Mouse (Mus musculus): ENCODE results near the gene Arhgef1.
"Not testable (repeated sequence)": the region's sequence is repeated elsewhere in the genome, so short reads cannot be mapped to it uniquely, and the experiment has no call there.

Arhgef1 gene

DNA sequence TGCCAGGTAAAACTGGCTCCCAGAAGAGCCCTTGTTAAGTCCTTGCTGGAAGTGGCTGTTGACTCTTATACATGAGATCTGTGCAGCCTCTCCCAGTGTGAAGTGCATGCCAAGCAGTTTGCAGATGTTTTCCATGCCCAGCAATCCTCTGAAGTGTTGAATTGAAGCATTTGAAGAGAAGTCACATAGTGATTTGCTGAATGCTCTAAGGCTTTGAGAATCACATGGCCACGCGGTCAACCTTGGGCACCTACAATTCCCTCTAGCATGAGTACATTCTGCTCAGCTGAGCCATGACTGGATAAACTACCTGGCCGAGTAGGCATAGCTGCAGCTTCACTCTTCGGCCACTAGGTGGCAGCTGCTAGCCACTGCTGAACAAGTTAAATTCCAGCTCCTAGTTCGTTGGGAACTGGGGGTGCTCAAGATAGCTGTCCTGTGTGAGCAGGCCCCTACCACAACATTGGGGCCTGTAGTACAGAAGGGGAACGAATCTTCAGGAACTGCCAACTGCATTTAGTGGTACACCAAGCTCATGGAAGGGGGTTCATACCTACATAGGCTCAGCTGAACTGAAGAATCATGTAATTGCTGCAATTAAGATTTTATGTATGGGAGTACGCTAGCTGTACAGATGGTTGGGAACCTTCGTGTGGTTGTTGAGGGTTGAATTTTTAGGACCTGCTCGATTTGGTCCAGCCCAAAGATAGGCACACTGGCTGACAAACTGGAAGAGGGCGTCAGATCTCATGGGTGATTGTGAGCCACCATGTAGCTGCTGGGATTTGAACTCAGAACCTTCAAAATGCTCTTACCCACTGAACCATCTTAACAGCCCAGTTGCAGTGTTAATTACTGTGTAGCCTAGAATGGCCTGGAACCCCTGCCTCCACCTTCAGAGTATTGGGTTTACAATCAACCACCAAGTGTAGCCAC lies 12.2 kb upstream of the Arhgef1 start:
- peak; percentile 34 to 43 for DNase-seq (ENCODE audit: low spot score in 2 of 2)

DNA sequence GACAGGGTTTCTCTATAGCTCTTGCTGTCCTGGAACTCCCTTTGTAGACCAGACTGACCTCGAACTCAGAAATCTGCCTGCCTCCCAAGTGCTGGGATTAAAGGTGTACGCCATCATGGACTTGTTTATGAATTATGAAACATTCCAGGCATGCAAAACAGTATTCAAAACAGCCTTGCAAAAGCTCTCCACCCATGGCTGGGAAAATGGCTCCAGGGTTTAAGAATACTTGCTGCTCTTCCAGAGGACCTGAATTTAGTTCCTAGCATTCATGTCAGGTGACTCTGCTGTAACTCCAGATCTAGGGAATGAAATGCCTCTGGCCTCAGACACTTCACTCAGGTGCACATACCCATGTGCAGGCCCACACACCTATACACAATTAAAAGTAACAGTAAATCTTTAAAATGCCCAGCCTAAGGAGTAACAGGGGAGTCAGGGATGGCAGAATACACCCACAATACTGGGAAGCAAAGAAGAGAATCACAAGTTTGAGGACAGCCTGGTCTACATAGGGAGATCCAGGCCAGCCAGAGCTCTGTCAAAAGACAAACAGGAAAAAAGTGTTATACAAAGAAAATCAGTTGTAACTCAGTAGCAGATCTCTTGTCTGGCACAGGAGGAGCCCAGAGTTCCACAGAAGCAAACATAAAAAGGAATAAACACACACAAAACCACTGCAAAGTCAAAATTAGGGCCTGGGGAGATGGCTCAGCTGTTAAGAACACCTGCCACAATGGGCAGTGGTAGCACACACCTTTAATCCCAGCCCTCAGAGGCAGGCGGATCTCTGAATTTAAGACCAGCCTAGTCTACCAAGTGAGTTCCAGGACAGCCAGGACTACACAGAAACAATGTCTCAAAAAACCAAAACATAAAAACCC lies 11.2 kb upstream of the Arhgef1 start:
- DNase-seq (ENCODE audit: low spot score in 2 of 2) = no peak

DNA sequence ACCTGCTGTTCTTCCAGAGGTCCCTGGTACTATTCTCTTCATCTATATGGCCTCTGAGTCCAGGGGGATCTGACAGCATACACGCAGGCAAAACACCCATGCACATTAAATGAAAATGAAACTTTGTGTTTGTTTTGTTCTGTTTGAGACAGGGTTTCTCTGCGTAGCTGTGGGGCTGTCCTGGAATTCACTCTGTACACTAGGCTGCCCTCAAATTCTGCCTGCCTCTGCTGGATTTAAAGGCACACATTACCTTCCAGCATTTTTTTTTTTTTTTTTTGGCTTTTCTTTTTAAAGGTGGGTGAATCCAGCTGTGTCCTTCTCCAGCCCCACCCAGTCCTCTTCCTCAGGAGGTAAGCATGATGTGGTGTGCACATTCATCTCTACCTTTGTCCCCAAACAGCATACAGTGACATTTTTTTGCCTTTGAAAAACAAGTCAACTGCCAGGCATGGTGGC lies 10.6 kb upstream of the Arhgef1 start:
- DNase-seq (ENCODE audit: low spot score in 2 of 2) = no peak

DNA sequence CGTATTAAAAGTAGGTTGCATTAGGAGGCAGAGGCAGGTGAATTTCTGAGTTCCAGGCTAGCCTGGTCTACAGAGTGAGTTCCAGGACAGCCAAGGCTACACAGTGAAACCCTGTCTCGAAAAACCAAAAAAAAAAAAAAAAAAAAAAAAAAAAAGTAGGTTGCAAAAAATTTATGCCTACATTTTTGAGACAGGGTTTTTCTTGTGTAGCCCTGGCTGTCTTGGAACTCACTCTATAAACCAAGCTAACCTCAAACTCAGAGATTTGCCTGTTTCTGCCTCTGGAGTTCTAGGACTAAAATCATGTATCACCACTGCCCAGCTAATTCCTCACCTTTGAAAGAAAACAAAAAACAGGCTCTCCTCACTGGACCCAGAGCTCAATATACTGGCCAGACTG lies 7.0 kb upstream of the Arhgef1 start:
- not testable (repeated sequence) for DNase-seq (ENCODE audit: low spot score in 2 of 2)

DNA sequence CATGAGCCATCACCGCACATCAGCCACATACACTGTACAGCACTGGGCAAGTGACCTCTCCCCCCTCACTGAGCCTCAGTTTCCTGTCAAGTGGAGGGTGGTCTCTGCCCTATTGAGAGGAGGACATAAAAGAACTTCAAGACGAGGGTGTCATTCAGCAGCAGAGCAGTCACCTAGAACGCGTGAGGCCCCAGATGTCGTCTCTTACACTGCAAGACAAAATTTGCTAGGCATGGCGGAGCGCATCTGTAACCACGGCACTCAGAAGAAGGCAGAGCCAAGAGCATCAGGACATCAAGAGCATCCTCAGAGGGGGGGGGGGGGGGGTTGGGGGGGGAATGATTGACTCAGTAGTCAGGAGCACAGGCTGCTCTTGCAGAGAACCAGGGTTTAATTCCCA lies 6.4 kb upstream of the Arhgef1 start:
- no peak for DNase-seq (ENCODE audit: low spot score in 2 of 2)

DNA sequence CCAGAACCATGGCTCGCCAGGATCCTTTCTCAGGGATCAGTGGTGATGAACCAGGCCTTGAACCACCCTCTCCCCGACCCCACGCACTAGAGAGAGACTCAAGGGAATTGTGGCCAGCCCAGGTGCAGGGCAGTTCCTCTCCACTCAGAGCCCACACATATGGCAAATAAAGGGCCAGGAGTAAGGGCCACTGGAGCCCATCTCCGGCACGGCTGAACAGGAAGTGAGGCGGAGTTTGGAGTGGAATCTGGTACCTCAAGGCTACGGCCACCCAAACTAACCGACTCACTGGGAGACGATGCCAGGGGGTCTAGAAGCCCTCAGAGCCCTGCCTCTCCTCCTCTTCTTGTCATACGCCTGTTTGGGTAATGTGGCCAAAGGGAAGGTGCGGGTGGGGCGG lies 5.5 kb upstream of the Arhgef1 start, which contains the start of gene Cd79a:
Gene Cd79a, plus strand, starts transcription at position 158 of the 400 bp plus-strand sequence.
- DNase-seq (ENCODE audit: low spot score in 2 of 2) = no peak

DNA sequence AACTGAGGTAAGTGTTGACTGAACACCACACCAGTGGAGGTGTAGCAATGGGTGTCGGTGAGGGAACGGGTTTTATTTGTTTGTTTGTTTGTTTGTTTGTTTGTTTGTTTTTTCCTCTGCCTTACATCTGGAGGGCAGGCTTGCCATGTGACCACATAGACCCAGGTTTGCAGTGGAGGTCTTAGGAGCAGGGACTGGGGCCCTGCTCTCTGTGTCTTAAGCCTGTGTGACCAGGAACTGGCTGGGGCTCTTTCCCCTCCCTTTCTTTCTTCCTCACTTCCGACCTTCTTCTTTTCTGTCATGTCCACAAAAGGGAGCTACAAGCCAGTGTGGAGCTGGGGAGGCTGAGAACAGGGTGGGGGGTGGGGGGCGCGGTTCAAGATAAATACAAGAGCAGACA lies 4.8 kb upstream of the Arhgef1 start:
- DNase-seq (ENCODE audit: low spot score in 2 of 2) = no peak

DNA sequence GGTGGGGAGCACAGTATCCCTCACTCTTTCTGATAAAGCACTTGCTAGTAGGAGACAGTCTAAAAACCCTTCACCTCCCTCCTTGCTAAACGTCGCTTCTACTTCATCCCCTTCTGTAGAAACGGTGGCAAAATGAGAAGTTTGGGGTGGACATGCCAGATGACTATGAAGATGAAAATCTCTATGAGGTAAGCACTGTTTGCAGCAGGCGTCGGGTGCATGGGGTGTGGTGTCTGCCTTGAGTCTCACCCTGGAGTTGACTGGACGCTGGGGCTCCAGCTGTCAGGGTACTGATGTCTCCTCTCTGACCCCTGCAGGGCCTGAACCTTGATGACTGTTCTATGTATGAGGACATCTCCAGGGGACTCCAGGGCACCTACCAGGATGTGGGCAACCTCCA lies 1.6 kb upstream of the Arhgef1 start:
- DNase-seq (ENCODE audit: low spot score in 2 of 2) = no peak

DNA sequence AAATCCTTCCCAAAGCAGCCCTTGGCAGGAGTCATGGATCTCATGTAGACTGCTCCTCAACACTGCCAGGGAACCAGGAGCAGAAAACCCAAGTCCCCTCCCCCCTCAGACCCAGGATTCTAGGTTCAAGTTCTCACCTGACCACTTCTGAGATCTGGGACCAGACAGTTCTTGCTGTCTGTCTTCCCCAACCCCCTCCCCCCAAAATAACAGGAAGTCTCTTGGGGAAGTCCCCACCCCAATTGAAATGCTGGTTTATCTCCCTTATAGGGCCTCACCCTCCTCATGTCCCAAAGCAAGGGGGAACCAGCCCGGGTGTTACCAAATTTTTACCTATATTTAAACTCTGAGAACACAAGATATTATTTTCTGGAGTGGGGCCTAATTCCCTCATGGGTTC lies 870 bp upstream of the Arhgef1 start:
- DNase-seq (ENCODE audit: low spot score in 2 of 2) = no peak

DNA sequence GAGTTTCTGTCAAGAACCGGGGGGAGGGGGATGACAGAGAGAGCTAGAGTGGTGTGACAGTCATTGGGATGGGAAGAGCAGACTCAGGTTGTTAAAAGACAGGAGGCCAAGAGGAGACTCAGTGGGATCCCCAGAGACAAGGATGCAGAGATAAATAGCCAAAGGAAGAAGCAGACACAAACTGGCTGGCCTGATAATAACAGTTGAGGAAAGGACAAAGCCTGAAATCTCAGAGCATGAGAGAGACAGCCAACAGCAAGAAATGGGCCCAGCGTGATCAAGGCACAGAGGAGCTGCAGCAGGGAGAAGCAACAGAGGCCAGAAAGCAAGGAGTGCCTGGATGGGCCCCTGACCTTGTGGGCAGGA lies 465 bp upstream of the Arhgef1 start:
- no peak for DNase-seq (ENCODE audit: low spot score in 2 of 2)

DNA sequence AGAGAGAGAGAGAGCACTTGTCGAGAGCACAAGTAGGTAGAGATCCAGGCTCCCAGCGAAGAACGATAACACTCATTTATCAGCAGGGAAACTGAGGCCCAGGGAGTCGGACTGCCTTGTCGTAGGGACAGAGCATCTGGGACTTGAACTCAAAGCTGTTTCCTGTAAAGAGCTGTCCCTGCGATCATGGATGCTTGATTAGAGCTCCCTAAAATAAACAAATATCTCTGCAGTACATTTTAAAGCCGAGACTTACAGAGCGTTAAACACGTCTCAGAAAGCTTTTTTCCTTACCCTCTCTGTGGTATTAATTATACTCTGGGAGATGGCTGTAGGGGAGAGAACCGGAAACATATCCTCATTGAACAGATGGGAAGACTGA lies 723 bp downstream of the Arhgef1 start:
- no peak for DNase-seq (ENCODE audit: low spot score in 2 of 2)

DNA sequence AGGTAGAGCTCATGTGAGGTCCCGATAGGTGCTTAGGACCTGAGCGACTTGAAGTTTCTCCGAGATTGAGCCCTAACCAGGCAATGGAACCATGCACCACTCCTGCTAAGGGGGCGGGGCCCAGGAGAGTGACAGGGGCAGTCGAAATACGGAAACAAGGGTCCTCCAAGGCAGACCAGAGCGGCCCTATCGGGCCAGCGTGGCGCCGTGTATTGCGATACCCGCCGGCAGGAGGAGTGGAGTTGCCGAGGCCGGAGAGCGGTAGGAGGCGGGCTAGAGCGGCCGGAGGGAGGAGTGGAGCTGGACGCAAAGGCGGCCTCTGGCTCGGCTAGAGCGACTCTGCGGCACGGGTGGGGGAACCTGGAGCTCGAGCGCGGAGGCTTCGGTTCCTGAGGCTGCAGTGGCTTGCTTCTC lies 1.4 kb downstream of the Arhgef1 start:
- peak; percentile 93 to 94 for DNase-seq (ENCODE audit: low spot score in 2 of 2)

DNA sequence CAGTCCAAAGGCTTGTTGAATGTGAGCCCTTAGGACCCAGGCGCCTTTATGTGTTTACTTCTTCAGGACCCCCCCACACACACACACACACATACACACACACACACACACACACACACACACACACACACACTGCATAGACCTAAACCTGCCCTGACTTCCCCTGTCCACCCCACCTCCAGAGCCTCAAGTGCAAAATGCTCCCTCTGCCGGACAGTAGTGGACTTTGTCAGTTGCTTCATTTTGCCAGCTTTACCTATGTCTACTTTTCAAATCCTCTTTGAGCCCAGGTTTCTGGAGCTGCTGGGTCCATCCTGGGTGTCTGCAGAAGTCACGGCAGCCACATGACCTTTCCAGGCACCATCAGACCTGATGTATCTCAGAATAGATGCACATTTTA lies 2.2 kb downstream of the Arhgef1 start:
- no peak for DNase-seq (ENCODE audit: low spot score in 2 of 2)

DNA sequence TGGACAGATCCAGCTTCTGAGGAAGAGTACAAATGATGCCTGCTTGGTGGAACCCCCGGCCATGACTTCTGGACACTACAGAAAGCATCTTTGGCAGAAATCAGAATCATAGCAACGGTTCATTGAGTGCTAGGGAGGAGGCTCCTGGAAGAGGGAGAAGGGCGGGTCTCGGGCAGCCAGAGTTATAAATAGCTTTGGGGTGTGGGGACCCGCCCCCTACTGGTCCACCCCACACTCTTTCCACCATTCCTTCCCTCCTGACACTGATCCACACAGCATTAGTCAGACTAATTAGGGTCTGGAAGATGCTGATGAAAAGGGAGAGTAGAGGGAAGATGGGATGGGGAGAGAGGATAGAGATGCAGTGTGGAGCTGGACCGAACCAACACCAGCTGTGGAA lies 3.8 kb downstream of the Arhgef1 start:
- DNase-seq (ENCODE audit: low spot score in 2 of 2) = no peak

DNA sequence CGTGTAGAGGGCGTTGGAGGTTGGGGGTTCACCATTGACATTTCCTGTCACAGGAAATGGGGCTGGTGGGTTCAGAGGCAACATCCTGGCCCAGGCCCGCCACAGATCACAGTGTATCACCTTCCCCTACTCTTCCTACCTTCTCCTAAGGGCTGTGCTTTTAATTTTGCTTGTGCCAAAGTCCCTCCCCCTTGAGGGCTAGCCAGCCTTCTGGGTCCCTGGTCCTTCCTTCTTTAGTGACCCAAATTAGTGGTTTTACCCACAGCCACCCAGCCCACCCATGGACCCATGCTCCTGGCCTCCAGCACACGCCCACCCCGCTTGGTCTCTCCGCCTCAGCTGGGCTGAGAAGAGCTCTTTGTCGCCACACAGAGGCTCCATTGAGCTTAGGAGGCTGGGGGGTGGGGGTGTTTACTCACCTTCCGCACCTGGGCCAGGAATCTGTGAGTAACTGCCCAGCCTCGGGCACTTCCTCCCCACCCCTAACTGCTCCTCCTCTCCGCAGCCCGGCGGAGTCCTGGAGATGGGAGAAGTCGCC lies 4.6 kb downstream of the Arhgef1 start:
- DNase-seq (ENCODE audit: low spot score in 2 of 2) = no peak

DNA sequence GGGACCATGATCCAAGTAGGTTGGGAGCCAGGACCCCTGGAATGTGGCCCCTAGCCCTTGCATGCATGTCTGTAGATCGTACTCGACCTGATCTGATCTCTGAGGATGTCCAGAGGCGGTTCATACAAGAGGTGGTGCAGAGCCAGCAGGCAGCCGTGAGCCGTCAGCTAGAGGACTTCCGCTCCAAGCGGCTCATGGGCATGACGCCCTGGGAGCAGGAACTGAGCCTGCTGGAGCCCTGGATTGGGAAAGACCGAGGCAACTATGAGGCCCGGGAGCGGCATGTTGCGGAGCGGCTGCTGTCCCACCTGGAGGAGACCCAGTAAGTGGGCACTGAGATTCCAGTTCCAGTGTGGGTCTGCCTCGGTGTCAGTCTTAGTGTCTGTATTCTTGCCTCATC lies 9.8 kb downstream of the Arhgef1 start:
- no peak for DNase-seq (ENCODE audit: low spot score in 2 of 2)

DNA sequence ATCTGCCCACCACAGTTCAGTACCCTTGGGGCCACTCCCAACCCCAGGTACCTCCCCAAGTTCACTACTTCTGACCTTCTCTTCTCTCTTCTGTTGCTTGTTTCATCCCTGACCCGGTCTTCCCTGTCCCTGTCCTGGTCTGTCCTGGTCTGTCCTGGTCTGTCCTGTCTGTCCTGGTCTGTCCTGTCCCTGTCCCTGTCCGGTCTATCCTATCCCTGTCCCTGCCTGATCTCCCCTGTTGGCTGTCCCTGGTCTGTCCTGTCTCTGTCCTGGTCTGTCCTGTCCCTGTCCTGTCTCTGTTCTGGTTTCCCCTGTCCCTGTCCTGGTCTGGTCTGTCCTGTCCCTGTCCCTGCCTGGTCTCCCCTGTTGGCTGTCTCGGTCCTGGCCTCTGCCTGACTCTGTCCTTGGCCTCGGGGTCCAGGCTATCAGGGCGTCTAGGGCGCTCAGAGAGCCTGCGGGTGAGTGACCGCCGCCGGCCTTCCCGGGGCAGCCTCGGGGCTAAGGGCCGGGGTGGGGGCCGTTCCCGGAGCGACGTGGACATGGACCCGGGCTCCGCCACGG lies 16.1 kb downstream of the Arhgef1 start:
- no peak for DNase-seq (ENCODE audit: low spot score in 2 of 2)

DNA sequence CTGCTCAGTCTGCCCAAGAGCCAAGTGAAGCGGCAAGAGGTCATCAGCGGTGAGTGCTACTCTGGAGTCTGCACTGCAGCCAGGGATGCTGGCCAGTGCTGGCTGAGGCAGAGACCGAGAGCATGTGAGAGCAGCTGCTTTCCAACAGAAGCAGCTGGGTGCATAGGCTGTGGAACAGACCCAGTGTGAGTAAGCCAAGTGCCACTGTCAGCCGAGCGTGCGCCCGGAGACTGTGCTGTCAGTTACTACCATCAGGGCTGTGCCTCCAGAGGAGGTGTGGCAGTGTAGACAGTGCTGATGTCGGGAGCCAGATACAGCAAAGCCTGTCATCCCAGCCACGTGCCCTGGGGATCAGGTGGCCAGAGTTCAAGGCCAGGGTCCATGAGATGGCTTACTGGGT lies 17.0 kb downstream of the Arhgef1 start:
- DNase-seq (ENCODE audit: low spot score in 2 of 2) = no peak

DNA sequence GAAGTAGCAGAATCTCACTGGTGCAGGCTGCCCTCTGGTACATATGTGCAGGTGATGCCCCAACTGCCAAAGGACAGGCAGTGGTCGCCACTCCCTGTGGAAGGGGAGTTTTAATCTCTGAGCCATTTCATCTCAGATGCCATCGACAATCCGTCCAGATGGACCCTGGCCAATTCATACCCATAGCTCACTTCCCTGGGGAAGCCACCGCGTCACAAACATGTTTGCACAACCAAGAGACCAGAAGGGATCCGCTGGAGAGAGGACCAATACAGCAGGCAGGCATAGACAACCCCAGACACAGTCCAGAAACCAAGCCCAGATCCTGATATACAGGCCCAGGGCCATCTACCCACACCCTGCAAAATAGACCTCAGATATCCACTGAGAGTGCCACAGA lies 27.8 kb downstream of the Arhgef1 start:
- DNase-seq (ENCODE audit: low spot score in 2 of 2) = no peak

DNA sequence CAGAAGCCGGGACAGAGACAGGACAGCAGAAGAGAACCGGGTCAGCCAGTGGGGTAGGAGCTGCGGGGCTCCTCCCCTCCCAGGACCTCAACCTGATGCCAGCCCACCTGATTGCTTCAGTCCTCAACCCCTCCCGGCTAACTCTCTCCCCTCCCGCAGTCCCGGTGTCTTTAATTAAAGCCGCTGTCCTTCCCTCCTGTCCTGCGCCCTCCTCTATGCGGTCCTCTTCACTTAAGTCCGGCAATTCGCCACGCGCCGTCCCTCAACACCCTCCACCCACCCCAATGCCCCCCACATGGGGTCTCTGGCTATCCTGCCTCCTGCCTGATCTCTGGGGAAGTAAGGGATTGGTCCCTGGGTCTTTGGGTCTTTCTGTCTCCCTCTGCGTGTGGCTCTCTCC lies 28.9 kb downstream of the Arhgef1 start:
- no peak for DNase-seq (ENCODE audit: low spot score in 2 of 2)

DNA sequence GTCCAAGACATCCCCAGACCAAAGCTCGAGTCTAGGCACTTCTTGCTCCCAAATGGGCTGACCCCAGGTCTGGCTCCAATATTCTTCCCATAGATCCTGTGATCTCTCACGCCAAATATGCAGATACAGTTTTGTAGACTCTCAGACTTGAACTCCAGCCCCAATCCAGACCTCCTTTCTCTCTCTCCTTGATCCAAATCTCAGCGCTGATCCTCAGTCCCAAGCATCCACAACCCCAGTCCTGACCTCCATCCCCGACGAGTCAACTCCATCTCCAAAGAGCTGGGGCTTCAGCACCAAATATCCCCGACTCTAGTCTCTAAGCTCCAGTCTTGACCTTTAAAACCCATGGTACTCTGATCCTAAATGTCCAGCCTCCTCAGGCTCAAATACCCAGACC lies 40.9 kb downstream of the Arhgef1 start:
- DNase-seq (ENCODE audit: low spot score in 2 of 2) = no peak
